Mouse (Mus musculus) T-helper 17 cell (primary cell): ENCODE data around the gene BC061212.
"Not testable (repeated sequence)": the region's sequence is repeated elsewhere in the genome, so short reads cannot be mapped to it uniquely, and the experiment has no call there.

ENCODE experiments used
- in situ Hi-C, 2 experiments: fragments of 300-600 bp; cut with MboI, MseI; formaldehyde crosslinking; loops; 1 replicate in 1 of 2; 2 replicates in 1 of 2; pipeline ENCODE4 v1.15.1; 2025; ENCODE audit warnings: high pct_unique_total_duplicates in 2 of 2

BC061212 gene

DNA sequence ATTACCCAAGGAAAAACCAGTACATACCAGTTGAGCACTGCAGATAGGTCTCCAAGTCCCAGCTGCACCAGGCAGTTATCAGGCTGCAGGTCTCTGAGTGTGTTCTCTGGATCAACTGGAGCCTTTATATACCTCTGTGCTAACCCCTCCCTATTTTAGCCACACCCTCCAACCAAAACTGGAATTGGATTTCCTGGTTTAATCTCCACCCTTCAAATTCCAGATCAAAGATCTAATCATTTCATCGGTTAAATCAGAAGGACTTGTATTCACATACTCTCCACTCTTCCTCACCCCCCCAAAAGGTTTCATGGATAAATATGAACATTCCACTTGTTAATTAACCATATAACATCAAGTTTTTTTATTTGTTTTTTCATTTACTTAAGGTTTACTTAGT is at the start of gene BC061212:
Gene BC061212 (minus strand): TSS at position 101 of the 400 bp plus-strand sequence.
- in situ Hi-C loops: not testable (repeated sequence)

DNA sequence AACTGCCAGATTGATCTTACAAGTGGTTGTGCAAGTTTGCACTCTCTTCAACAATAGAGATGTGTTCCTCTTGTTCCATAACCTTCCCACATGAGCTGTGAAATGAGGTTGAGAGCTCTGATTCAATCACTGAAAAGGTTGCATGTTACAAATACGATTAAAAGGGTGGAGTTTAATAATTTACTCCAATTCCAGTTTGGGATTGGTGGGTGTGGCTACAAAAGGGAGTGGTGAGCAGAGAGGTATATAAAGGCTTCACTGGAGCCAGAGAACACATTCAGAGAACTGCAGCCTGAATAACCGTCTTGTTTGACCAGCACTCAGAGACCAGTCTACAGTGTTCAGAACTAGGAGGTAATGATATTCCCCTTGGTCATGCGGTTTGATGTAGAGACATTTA is 5.7 kb upstream of the BC061212 start, which contains the start of gene Gm6351:
Gene Gm6351 (plus strand): TSS at position 301 of the 400 bp plus-strand sequence.
- in situ Hi-C loops: not testable (repeated sequence)
